Mouse (Mus musculus) retina, adult 2 months (tissue): ENCODE results near the gene Zfp385b.

Experiments used
- DNase-seq: peaks from one replicate; pipeline ENCODE4 v3.0.0-alpha.2; 2012; ENCODE audit warnings: low read depth, low spot score

Gene Zfp385b

GRCm38 (mm10) chr2:77522223-77522622 lies 297.2 kb downstream of the Zfp385b start:
- no peak for DNase-seq

DNA sequence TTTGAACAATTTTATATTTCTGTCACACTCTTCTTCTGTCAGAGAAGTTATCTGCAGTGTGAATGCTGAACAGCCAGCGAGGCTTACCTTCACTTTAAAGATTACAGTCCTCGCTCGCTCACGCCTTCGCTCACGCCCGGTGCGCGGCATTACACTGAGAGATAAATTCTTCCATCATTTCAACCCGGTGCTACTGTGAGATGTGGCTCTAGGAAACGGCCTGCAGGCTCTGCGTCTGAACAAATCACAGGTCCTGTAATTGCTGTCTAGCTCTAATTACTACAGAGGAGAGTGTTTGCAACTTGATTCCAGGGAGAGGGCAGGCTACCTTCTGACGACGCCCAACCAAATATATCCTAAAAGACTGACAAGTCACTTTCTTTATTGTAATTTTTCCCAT lies 300.1 kb downstream of the Zfp385b start:
- DNase-seq = no peak

- no peak for DNase-seq
Measured at GRCm38 (mm10) chr2:77518693-77519092, 300.7 kb downstream of the Zfp385b start.

DNA sequence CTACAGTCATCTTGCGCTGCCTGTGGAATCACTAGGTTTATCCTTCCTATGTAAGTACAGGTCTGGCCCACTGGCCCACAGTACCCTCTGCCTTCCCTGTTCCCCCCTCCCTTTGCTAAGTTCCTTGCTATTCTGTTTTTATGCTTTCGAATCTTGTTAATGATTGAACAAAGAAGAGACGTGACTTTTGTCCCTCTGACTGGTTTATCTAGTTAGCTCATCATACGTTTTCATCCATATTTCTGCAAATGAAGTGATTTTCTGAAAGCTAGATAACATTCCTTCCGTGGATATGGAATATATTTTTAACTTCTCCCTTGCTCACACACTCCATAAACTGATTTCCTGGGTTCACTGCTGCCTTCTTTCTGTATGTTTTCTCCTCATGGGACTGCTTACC lies 302.8 kb downstream of the Zfp385b start:
- DNase-seq = no peak

GRCm38 (mm10) chr2:77515654-77516053 lies 303.8 kb downstream of the Zfp385b start:
- no peak for DNase-seq

GRCm38 (mm10) chr2:77515011-77515410 lies 304.4 kb downstream of the Zfp385b start:
- DNase-seq = no peak

DNA sequence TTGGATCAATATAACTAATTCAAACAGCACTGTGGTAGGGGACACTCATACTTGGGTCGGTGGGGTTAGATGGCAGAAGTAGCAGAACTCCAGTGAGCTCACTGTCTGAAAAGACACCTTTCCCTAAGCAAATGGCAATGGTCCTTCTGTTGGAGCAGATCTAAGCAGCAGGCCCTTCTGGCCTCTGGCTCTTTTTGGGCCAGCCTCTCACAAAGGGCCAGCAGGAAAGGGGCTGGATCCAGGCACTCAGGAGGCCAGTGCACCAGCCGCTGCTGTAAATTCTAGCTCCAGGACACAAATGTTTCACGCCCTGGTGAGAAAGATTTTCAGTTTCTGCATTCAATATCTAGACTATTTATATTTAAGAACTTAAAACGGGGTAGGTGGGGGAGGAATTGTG lies 305.0 kb downstream of the Zfp385b start:
- no peak for DNase-seq

GRCm38 (mm10) chr2:77508731-77509130 lies 310.7 kb downstream of the Zfp385b start:
- no peak for DNase-seq

DNA sequence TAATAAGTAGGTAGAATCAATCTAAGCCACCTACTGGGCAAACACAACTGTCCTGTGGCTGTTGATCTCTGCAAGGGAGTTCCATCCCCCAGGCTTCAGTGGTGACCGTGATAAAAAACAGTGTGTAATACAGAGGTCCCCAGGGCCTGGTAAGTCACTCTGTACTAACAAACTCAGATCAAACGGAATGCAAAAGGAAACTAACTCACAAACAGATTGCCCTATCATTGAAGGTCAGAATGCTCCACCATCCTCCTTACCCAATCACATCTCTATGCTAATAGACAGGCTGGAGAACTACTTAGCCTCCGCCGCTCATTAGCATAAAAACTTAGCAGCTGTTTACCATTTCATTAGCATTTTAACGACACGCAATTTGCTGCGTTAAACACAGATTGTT lies 313.1 kb downstream of the Zfp385b start:
- DNase-seq = no peak

GRCm38 (mm10) chr2:77505614-77506013 lies 313.8 kb downstream of the Zfp385b start:
- no peak for DNase-seq

DNA sequence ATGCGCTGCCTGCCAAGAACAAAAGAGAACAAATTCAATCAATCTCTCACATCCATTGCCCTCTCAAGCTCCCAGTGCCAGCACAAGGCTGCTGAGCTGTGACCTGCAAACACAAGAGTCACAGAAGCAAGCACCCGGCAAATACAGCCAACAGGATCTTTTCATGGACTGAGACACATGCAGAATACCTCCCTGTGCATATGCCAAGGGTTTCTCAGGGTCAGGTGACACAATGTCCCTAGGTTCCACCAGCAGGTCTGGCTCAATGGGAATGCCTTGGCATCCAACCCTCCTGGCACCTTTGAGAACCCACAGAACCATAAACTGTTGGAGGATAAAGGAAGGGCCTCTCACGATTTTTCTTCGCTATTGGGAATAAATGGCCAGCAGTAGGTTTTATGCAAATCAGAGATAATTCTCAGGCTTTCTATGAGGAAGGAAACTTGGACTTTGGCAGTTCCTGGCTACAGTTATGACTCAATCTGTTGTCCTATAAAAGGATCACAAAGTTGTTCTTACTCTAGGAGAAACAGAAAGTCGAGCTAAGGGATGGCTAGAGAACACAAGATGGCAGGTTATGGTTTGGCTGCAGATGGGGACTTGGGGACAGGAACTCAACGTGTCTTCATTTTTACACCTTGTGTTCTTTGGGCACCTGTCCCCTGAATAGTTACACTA lies 315.6 kb downstream of the Zfp385b start:
- no peak for DNase-seq

DNA sequence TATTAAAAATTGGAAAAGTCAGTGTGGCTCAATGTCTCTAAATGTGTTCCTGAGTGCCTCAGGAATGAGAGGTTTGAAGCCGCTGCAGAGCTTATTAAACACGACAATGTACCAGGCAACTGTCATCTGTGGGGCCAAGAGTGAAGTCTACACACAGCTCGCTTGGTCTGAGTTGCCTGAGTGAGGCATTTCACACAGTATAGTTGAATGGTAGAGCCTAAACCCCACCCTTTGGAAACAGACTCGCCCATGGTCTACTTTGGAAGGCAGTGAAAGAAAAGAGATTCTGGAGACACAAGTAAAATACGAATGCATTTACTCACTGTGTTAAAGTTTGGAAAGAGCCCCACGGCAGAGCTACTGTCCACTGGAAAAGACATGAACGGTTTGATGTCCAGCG lies 316.2 kb downstream of the Zfp385b start:
- DNase-seq = no peak

DNA sequence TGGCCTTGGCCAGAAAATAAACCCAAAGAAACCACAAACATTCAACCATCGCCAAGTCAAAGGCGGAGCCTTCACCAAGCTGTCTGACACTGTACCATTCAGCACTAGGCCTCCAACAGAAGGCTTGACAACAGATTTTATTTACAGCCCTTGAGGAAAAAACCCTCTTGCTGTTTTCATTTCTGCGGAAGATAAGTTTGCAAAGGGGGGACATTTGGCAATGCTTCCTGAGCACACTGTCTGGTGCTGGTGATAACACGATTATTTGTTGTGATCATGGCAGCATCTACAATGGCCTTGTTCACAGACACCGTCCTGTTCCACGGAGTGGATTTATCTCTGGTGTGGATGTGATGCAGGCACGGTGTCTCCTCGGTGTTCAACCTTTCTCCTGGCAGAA lies 317.0 kb downstream of the Zfp385b start:
- DNase-seq = no peak

DNA sequence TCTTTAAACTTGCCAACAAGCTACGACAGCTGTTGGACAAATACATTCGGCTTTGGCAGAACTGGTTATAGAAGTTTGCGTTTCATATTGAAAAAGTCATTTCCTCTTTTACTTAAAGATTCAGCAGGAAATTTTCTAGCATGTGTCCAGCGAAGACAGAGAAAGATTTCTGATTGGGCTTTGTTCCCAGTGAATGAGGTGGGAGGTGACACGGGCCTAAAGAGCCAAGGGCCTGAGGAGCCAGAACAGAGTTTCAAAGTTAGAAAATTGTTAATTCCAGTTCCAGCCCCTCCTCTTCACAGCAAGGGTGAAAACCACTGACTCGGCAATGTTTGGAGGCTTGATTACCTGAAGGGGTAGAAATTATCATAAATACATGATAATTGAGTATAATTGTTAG lies 319.0 kb downstream of the Zfp385b start:
- DNase-seq = no peak

DNA sequence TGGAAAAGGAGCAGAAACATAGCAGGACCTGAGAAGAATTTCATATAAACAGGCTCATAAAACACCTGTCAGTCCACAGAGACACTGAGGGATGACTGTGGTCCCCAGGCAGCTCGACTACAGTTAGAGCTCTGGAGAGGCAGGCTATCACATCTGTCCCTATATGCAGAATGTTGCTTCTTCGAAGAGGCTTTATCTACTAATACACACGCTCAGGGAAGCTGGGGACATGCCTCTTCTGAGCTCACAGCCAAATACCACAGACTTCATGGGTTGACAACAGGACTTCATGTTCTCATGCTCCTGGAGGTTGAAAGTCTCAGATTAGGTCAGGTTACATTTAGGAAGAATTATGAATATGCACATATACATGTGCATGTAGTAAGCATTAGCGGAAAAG lies 321.1 kb downstream of the Zfp385b start:
- no peak for DNase-seq

DNA sequence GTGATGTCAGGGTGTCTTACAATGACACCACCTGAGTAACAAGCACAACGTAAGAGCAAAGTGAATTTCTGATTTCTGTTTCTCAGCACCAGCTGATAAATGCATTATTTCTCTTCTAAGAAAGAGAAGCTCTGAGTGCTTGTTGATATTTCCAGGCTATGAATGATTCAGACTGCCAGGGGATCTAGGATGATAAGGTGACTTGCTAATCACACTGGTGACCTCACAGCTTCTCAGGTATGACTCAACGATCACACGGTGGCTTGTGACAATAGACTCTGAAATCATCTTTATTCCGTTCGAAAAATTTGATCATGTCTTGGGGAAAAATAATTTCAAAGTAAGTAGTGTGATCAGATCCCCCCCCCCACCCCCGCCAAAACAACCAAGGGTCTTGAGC lies 321.5 kb downstream of the Zfp385b start:
- DNase-seq = no peak

DNA sequence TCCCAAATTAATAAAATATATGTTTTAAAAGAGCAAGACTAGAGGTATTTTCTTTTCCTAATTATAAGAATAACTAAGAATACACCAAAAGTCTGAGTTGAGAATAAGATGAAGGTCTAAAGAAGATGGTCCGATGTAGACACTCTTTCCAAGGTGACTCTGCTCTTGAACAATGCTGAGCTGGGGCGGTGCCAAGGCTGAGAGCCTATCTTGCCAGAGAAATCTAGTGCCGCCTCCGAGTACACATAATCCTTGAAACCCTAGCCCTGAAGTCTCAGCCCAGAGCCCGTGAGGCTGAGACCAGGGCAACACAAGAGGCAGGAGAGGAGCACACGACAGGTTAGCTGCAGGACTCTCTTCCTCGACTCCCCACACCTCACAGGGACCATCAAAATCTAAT lies 323.4 kb downstream of the Zfp385b start:
- DNase-seq = no peak

- no peak for DNase-seq
Measured at GRCm38 (mm10) chr2:77495344-77495743, 324.1 kb downstream of the Zfp385b start.

DNA sequence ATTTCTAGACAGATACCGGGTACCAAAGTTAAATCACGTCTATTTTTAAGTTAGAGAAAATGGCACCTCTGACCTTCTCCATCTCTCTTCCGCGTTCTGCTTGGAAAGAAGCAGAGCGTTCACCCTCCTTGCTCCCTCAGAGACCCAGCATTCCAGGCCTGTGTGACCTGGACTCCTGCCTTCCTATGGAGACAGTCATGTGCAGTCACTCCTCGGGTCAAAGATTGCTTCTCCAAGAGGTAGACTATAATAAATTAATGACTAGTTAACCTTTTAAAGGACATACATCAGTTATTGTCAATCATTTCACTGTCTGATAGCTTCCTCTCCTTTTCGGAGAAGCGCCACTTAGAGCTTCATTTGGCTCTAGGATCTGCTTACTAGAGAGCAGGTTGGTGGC lies 325.7 kb downstream of the Zfp385b start:
- DNase-seq = no peak

- DNase-seq = no peak
Measured at GRCm38 (mm10) chr2:77487151-77487550, 332.3 kb downstream of the Zfp385b start.

DNA sequence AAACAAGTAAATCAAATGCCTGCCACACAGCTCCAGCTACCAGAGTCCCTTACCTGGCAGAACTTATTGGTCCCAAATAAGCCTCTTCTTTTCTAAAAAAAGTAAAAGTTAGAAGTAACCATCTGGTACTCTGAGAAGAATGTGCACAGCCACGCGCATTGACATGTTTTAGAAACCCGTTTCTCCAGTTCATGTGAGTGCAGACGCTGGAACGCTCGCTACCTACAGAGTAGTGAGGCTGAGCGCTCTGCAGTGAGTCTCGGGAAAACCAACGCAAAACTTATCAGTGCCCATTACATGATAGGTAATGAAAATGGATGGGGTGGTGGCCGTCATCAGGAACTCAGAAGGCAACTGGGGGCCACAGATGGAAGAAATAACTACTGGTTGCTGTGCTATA lies 338.2 kb downstream of the Zfp385b start:
- DNase-seq = no peak

DNA sequence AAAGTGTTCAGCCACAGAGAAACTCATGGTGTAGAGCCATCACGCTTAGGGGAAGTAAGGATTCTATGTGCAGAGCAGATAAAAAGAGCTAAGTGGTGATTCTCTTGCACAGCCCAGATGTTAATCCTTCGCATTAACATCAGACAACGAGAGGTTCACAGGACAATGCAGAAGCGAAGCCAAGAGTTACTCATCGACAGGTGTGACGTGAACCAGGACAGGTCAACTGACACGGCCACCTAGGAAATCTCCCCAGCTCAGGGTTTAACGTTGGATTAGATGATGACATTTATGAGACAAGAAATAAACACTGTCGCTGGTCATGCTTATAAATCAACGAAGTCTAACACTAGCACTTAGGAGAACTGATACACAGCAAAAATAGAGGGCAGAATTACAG lies 341.9 kb downstream of the Zfp385b start:
- no peak for DNase-seq

- DNase-seq = no peak
Measured at GRCm38 (mm10) chr2:77476444-77476843, 343.0 kb downstream of the Zfp385b start.

DNA sequence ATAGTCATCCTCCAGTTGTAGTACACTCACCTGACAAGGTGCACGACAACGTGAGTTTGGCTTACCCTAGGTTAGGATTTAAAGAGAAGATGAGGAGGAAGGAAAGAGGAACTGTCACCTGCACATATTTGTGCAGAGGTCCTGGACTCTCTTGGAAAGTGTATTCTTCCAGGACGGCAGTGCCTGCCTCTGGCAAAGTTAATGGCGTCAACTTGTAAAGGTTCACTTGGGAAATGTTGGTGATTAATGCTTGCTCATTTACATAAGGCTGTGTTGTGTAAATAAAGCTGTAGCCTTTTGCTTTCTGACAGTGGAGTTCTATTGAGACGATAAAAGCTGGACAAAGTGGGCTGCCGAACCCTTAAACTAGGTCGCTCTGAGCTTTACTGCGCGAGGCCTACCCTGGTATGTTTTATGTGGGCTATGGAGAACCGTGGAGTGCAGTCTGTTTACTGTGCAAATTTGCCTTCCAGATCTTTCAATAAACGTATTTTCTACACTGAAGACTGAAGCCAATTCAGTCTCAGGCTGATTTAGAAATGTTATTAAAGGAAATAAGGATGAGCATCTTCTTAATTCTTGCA lies 347.1 kb downstream of the Zfp385b start:
- DNase-seq = no peak
